Mouse (Mus musculus) heart, adult 2 months (tissue): ENCODE data around the gene Dph2. TPM values are rescaled to one million over a fixed set of nuclear protein-coding genes. Genes with fewer than 3 reads are reported as not detected.

Experiments
- DNase-seq, 2 experiments: peaks; one replicate each; pipeline ENCODE4 v3.0.0; 2021
- H3K27ac ChIP-seq: fragments of 200-600 bp; 2 replicates; pipeline ENCODE4 v1.8.1; 2022
- H3K27me3 ChIP-seq: fragments of 200-500 bp; 2 replicates; pipeline ENCODE4 v1.6.1; 2012; ENCODE audit warnings: mild to moderate bottlenecking, low read length, inconsistent platforms, mixed read lengths; ENCODE audit not compliant: control insufficient read depth, insufficient read depth
- H3K36me3 ChIP-seq: fragments of 200-500 bp; 2 replicates; pipeline ENCODE4 v1.6.1; 2012; ENCODE audit warnings: low read length, inconsistent platforms; ENCODE audit not compliant: control insufficient read depth, insufficient read depth
- H3K4me1 ChIP-seq: fragments of 200-500 bp; 2 replicates; pipeline ENCODE4 v1.6.1; 2011; ENCODE audit warnings: low read length; ENCODE audit not compliant: control insufficient read depth, insufficient read depth
- H3K4me3 ChIP-seq: fragments of 200-600 bp; 2 replicates; pipeline ENCODE4 v1.8.1; 2022
- H3K79me2 ChIP-seq: fragments of 200-500 bp; replicated peaks from 2 replicates; pipeline ENCODE4 v1.6.1; 2012; ENCODE audit warnings: mild to moderate bottlenecking, inconsistent platforms, low read length, moderate library complexity, mixed read lengths; ENCODE audit not compliant: control insufficient read depth, insufficient read depth
- H3K9ac ChIP-seq: fragments of 200-500 bp; 2 replicates; pipeline ENCODE4 v1.6.1; 2012; ENCODE audit warnings: low read depth, mild to moderate bottlenecking, control low read depth, inconsistent platforms, low read length, mixed read lengths
- CTCF ChIP-seq: fragments of 200-600 bp; IDR thresholded peaks from 2 replicates; pipeline ENCODE4 v1.8.1; 2022; ENCODE audit warnings: antibody characterized with exemption, mild to moderate bottlenecking, moderate library complexity
- EP300 ChIP-seq: fragments of 200-500 bp; IDR thresholded peaks from 2 replicates; pipeline ENCODE4 v1.6.1; 2011; ENCODE audit warnings: low read depth, low read length, control low read depth; ENCODE audit not compliant: insufficient read depth
- POLR2A ChIP-seq: fragments of 200-500 bp; IDR thresholded peaks from 2 replicates; pipeline ENCODE4 v1.6.1; 2011; ENCODE audit warnings: mild to moderate bottlenecking, low read depth, low read length, control low read depth; ENCODE audit not compliant: insufficient read depth
- WGBS: fragments of 180-500 bp; shearing (Covaris S2); methylation state at CpG from one replicate; pipeline ENCODE4 v1.1.7; 2018; 5-methylcytosine and 5-hydroxymethylcytosine counted together
- intact Hi-C: fragments of 180-260 bp; cut with DNase I; formaldehyde crosslinking; loops from one replicate; pipeline ENCODE4 v1.15.1; 2025
- polyA plus RNA-seq: library from polyadenylated mRNA; depleted of rRNA; stranded (reverse); fragments of >200 nt; gene quantifications from 2 replicates; pipeline ENCODE4 v1.2.3, GENCODE M21; 2012; rRNA removed
- total RNA-seq, 2 experiments: library from RNA; stranded (reverse); gene quantifications; 2 replicates each; pipeline ENCODE4 v1.2.3; 2021

Dph2 gene
- total and polyA plus RNA-seq, 3 experiments = 3.0 to 7.3 (median 3.9) TPM

- no peak for TF ChIP-seq EP300
- no peak for TF ChIP-seq CTCF
- TF ChIP-seq POLR2A = no peak
- no peak overlapping the region for H3K9ac ChIP-seq
Measured at GRCm38 (mm10) chr4:117839366-117839765, 52.5 kb downstream of the Dph2 start.

More at GRCm38 (mm10) chr4:117839366-117839765, 52.5 kb downstream of the Dph2 start:
- Histone ChIP-seq H3K27me3 (no peaks in the 10 kb centered on the region; the same call in 1 of the 2 replicates), H3K79me2 (no peaks in the 10 kb centered on the region), H3K4me3 (no peak overlapping the region), H3K4me1 (no peaks in the 10 kb centered on the region), H3K36me3 (no peaks in the 10 kb centered on the region), H3K27ac (no peak overlapping the region)
- WGBS = 81% methylated on average over 6 of the region's 6 CpGs
- intact Hi-C loops = loop anchor here (5.0 kb wide), 1 partner anchor 88 kb away; the partner anchor contains the start of gene Artn
- no peak for DNase-seq

Other genes starting within 250 kb of the Dph2 start
- gene Dmap1, start 209.8 kb downstream of the Dph2 start, total RNA-seq = 10 to 100 TPM; 17.9 to 19.4 TPM
- gene Dmap1, start 209.8 kb downstream of the Dph2 start, polyA plus RNA-seq = 14.1 and 18.5 TPM in 2 replicates
- not detected for gene Gm12845, start 167.6 kb downstream of the Dph2 start, total RNA-seq
- gene Gm12845, start 167.6 kb downstream of the Dph2 start, polyA plus RNA-seq = not detected in 2 replicates
- gene Klf17, start 126.4 kb downstream of the Dph2 start, total RNA-seq = not detected
- not detected in 2 replicates for gene Klf17, start 126.4 kb downstream of the Dph2 start, polyA plus RNA-seq
- gene Slc6a9, start 57.5 kb downstream of the Dph2 start, total RNA-seq = 1 to 10 TPM; 2.5 to 3.4 TPM
- 6.9 and 9.2 TPM in 2 replicates for gene Slc6a9, start 57.5 kb downstream of the Dph2 start, polyA plus RNA-seq
- under 1 TPM; 0.09 to 0.18 TPM for gene Ccdc24, start 19.5 kb downstream of the Dph2 start, total RNA-seq
- gene Ccdc24, start 19.5 kb downstream of the Dph2 start, polyA plus RNA-seq = 1.1 and 2.0 TPM in 2 replicates
- 1 to 10 TPM; 4.0 to 4.3 TPM for gene B4galt2, start 8.5 kb downstream of the Dph2 start, total RNA-seq
- gene B4galt2, start 8.5 kb downstream of the Dph2 start, polyA plus RNA-seq = 8.6 and 9.3 TPM in 2 replicates
- gene Atp6v0b, start 4.7 kb downstream of the Dph2 start, total RNA-seq = 100 to 1,000 TPM; 109 to 124 TPM
- 279 and 324 TPM in 2 replicates for gene Atp6v0b, start 4.7 kb downstream of the Dph2 start, polyA plus RNA-seq
- 10 to 100 TPM; 60.8 to 68.4 TPM for gene Ipo13, start 23.0 kb upstream of the Dph2 start, total RNA-seq
- 104 and 108 TPM in 2 replicates for gene Ipo13, start 23.0 kb upstream of the Dph2 start, polyA plus RNA-seq
- gene Artn, start 37.7 kb upstream of the Dph2 start, total RNA-seq = not detected
- 0.09 and 0.23 TPM in 2 replicates for gene Artn, start 37.7 kb upstream of the Dph2 start, polyA plus RNA-seq
- gene St3gal3, start 242.9 kb upstream of the Dph2 start, total RNA-seq = 10 to 100 TPM; 55.8 to 70.6 TPM
- 54.9 and 68.2 TPM in 2 replicates for gene St3gal3, start 242.9 kb upstream of the Dph2 start, polyA plus RNA-seq